Mouse (Mus musculus) olfactory bulb, adult 2 months (tissue): Measurements from ENCODE around the gene Mvb12b. TPM values are rescaled to one million over a fixed set of nuclear protein-coding genes. Genes with fewer than 3 reads are reported as not detected.

ENCODE experiments used
- H3K27ac ChIP-seq: fragments of 200-500 bp; 2 replicates; pipeline ENCODE4 v1.5.1; 2012; ENCODE audit warnings: low read depth, low read length; ENCODE audit not compliant: insufficient read depth
- H3K4me1 ChIP-seq: fragments of 200-500 bp; 2 replicates; pipeline ENCODE4 v1.6.1; 2012; ENCODE audit warnings: low read length; ENCODE audit not compliant: control insufficient read depth, insufficient read depth
- H3K4me3 ChIP-seq: fragments of 200-500 bp; 2 replicates; pipeline ENCODE4 v1.5.1; 2012; ENCODE audit warnings: mild to moderate bottlenecking, low read depth, low read length, moderate library complexity; ENCODE audit not compliant: insufficient read depth
- CTCF ChIP-seq: fragments of 200-500 bp; IDR thresholded peaks from 2 replicates; pipeline ENCODE4 v1.5.1; 2012; ENCODE audit warnings: low read depth, mild to moderate bottlenecking, low read length, moderate library complexity; ENCODE audit not compliant: insufficient read depth
- POLR2A ChIP-seq: fragments of 200-500 bp; IDR thresholded peaks from 2 replicates; pipeline ENCODE4 v1.6.1; 2012; ENCODE audit warnings: mild to moderate bottlenecking, low read depth, low read length, moderate library complexity; ENCODE audit not compliant: insufficient read depth
- WGBS: fragments of 180-500 bp; shearing (Covaris S2); methylation state at CpG from one replicate; pipeline ENCODE4 v1.1.7; 2018; 5-methylcytosine and 5-hydroxymethylcytosine counted together
- polyA plus RNA-seq: library from polyadenylated mRNA; stranded (reverse); fragments of >200 nt; gene quantifications from 2 replicates; pipeline ENCODE4 v1.2.4, GENCODE M21; 2012; ENCODE audit warnings: low replicate concordance; ENCODE audit not compliant: missing spikeins, insufficient read depth, insufficient read length

Gene Mvb12b
- polyA plus RNA-seq, 1 experiment = not detected

DNA sequence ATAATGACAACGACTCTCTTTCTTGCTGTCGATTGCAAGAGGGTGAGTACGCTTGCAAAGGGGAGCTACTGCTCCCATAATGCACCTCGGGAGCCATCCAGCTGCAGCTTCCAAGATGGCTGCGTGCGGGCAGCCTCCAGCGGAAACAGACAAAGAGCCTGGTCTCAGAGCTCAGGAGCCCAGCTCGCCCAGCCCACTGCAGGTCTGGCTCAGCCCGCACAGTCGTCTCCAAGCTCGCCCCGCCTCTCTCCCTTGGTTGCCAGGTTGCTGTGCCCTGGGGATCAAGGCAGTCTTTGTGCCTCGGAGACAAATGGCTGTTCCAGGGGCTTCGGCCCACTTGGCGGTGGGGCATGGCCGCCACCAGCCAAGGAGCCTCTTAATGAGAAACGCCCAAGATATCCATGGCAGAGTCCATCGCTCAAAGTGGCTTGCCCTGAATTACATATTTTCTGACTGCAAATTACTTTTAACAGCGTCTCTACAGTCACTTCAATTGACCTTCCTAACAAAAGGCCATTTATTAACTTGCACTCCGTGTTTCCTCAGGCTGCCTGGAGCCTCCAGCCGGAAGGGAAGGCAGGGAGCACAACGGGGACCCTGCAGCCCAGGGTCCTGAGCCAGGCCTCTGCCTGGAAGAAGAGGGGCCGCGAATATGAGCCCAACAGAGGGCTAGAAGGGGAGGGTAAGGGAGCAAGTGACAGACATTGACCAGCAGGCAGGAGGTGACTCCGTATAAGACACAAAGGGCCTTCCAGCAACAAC is 11.0 kb downstream of the Mvb12b start:
- H3K4me1 ChIP-seq = peaks cover 52% of the 10 kb centered on the region
- H3K27ac ChIP-seq = peak overlapping the region; percentile 83
- no peak for TF ChIP-seq CTCF
- TF ChIP-seq POLR2A = no peak
- peak overlapping the region; percentile 8; the same call in 1 of the 2 replicates for H3K4me3 ChIP-seq
- WGBS = 22% methylated on average over 25 of the region's 25 CpGs

DNA sequence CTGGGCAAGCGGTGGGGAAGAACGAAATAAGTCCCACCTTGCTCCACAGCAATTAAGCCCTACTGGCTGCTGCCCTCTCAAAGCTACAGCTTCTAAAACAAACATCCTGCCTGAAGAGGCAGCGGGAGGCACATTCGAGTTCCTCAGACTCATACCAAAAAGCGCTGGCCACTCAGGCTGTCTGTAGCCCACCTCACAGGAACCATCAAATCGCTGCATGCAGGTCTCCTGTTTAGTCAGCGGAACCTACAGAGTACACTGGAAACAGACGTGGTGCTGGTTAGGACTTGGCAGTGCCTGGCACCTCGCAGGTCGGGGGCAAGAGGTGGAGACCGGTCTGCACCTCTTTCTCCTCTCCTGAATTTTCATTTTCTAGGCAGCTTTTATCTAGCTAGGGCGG is 12.2 kb downstream of the Mvb12b start:
- 81% methylated on average over 12 of the region's 12 CpGs for WGBS
- TF ChIP-seq CTCF (no peak), POLR2A (no peak)
- H3K4me1 ChIP-seq = peaks cover 54% of the 10 kb centered on the region
- H3K4me3 ChIP-seq = no peak overlapping the region
- H3K27ac ChIP-seq = no peak overlapping the region

DNA sequence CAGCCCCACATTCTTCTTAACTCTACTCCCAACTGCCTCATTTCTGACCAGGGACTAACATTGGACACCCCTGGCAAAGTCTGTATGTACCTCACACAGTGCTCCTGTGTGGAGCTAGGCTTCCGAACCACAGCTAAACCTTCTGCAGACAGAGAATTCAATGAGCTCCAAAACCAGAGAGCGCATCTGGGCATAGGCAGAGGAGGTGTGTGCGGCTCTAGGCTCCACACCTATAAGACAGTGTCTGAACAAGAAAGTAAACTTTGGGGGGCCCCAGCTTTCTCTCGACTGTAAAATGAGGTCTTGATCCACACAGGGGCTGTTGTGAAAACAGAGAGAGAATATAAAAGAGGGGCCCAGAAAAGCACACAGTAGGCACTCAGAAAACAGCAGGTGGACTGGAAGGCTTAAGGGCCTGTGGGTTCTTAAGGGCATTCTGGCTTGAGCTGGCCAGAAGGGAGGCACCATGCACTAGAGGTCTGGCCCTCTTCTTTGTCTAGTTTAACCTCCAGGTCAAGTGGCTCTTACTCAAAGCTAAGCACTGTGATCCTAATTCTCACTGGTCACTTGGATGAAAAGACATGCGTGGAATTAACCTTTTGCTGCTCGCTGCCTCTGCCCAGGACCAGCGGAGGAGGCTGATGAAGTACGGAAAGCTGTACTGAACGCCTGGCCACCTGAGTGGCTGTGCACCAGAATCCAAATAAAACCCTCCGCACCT is 12.7 kb downstream of the Mvb12b start:
- TF ChIP-seq CTCF (no peak), POLR2A (no peak)
- H3K4me1 ChIP-seq = peaks cover 53% of the 10 kb centered on the region
- 84% methylated on average over 10 of the region's 10 CpGs for WGBS
- no peak overlapping the region for H3K27ac ChIP-seq
- H3K4me3 ChIP-seq = no peak overlapping the region

GRCm38 (mm10) chr2:33874367-33874766 is 13.4 kb downstream of the Mvb12b start:
- Histone ChIP-seq H3K4me1 (peaks cover 56% of the 10 kb centered on the region), H3K4me3 (no peak overlapping the region), H3K27ac (no peak overlapping the region)
- TF ChIP-seq CTCF (no peak), POLR2A (no peak)
- 82% methylated on average over 5 of the region's 5 CpGs for WGBS

DNA sequence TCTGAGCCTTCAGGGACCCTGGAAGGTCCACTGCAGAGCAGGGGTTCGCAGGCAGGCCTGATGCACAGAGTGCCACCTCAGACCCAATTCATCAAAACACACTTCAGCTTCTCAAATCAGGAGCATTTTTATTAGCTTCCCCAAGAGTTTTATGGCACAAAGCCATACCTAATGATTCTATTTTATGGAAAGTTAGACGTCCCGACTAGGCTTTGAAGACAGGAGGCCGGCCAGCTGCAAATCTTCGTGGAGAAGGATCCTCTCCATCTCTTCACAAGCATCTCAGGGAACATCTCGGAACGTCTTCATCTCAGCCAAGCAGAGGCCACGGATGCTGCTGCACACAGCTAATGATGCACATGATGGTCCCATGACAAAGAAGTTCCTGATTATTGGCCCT is 14.2 kb downstream of the Mvb12b start:
- Histone ChIP-seq H3K27ac (no peak overlapping the region), H3K4me1 (peaks cover 48% of the 10 kb centered on the region), H3K4me3 (no peak overlapping the region)
- TF ChIP-seq CTCF = no peak
- no peak for TF ChIP-seq POLR2A
- 90% methylated on average over 8 of the region's 8 CpGs for WGBS

GRCm38 (mm10) chr2:33872841-33873271 is 14.9 kb downstream of the Mvb12b start:
- 81% methylated on average over 8 of the region's 8 CpGs for WGBS
- no peak for TF ChIP-seq CTCF
- no peak for TF ChIP-seq POLR2A

GRCm38 (mm10) chr2:33871181-33871520 is 16.6 kb downstream of the Mvb12b start:
- no peak overlapping the region for H3K27ac ChIP-seq
- WGBS = 89% methylated on average over 4 of the region's 4 CpGs

More at GRCm38 (mm10) chr2:33872841-33873271, 14.9 kb downstream of the Mvb12b start:
- peaks cover 41% of the 10 kb centered on the region for H3K4me1 ChIP-seq
- H3K27ac ChIP-seq = no peak overlapping the region
- no peak overlapping the region for H3K4me3 ChIP-seq

DNA sequence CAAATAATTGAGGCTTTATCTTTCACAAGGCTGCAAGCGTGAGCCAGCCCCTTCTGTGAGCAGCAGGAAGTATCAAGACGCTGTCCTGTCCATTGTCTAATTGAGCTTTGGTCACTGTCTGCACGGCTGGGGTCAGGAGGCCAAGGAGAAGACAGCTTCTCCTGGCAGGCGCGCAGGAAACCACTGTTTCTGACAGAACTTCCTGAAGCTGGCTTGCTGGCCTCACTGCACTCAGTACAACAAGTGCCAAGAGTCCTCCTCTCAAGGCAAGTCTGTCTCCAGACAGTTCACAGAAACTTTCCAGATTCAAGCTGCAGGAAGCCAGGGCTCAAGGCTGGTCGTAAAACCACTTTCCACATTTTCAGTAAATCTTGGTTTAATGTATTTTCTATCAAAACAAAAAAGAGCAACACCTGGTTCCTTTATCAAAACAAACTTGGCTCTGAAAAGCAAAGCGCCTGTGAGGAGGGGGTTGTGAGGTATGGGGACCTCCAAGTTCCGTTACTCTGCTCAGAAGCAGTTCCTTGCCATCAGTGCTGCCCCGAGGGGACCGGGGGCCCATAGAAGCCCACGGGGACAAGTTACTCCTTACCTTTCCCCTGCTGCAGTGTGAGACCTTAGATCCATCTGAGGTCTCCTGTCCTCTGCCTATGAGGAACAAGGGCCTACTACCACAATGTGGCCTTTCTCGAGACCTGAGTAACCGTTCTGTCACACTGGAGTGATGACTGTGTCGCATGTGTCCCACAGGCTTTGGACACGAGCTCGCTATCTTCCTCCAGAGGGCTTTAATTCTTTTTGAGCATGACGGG is 17.2 kb downstream of the Mvb12b start:
- 70% methylated on average over 17 of the region's 17 CpGs for WGBS
- Histone ChIP-seq H3K4me1 (peaks cover 25% of the 10 kb centered on the region), H3K27ac (no peak overlapping the region), H3K4me3 (no peak overlapping the region)
- no peak for TF ChIP-seq POLR2A
- TF ChIP-seq CTCF = no peak

More at GRCm38 (mm10) chr2:33871181-33871520, 16.6 kb downstream of the Mvb12b start:
- TF ChIP-seq POLR2A (no peak), CTCF (no peak)
- Histone ChIP-seq H3K4me3 (no peak overlapping the region), H3K4me1 (peaks cover 27% of the 10 kb centered on the region)
